Mouse (Mus musculus): ENCODE measurements around the gene Cdk2ap2.

- TF ChIP-seq CTCF (IDR thresholded peaks at IDR 0.05; ENCODE audit: low read depth) (no peak), EP300 (IDR thresholded peaks at IDR 0.05; ENCODE audit: low read depth) (peak; percentile 79; the same call in 1 of the 2 replicates)
Measured at GRCm38 (mm10) chr19:4096642-4097440, at the start of gene Cdk2ap2.

Measured in heart, postnatal 0 days (tissue).